Mouse (Mus musculus) colon, adult 2 months (tissue): ENCODE measurements around the gene Gnptg. TPM values are rescaled to one million over a fixed set of nuclear protein-coding genes. Genes with fewer than 3 reads are reported as not detected.

ENCODE experiments used
- polyA plus RNA-seq: library from polyadenylated mRNA; depleted of rRNA; stranded (reverse); fragments of >200 nt; gene quantifications from 2 replicates; pipeline ENCODE4 v1.2.3, GENCODE M21; 2012; rRNA removed

Gnptg gene
- polyA plus RNA-seq: 26.5 and 30.4 TPM in 2 replicates

GRCm38 (mm10) chr17:25239695-25240636, at the start of gene Gnptg, which contains the start of gene Tsr3:
Gene Gnptg (minus strand): TSS chr17:25240124.
Gene Tsr3 (plus strand): TSS chr17:25240170.

DNA sequence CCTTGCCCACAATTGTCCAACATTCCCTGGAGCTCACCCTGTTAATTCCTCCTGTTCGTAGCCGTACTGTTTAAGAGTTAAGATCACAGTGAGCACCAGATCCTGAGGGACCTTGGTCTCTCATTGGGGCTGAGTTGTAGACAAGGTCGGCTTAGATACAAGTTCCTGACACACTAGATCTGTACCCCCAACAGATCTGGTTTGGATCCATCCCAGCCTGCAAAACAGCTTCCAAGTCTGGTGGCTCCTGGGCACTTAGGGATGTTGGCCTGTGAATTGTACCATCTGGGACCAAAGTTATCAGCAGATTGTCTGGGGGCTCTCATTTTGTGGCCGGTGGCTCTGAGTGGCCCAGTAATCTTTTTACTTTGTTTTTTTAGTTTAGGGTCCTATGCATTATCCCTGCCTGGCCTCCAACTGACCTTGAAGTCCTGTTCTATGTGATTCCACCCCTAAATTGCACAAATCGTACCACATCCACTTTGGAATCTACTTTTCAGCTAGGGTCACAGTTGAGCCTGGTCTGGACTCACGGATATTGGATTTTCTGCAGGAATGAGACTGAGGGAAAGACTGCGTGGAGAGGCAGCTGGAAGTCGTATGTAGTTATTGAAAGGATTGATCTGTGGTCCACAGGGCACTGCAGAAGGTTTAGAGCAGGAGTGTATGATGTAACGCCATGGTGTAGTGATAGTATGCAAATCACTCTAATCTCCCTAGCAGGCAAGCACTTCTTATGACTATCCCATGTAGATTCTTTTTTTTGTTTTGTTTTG, 34.8 kb upstream of the Gnptg start, which contains the start of gene Ube2i:
TSS of gene Ube2i (minus strand) at position 52 of the 776 bp plus-strand sequence.

GRCm38 (mm10) chr17:25256140-25256754, 16.3 kb upstream of the Gnptg start, which contains the start of gene Baiap3:
Gene Baiap3 (minus strand): TSS chr17:25256364.

GRCm38 (mm10) chr17:25188150-25189031, 51.5 kb downstream of the Gnptg start, which contains the start of gene Unkl:
Gene Unkl (plus strand): TSS chr17:25188397.

GRCm38 (mm10) chr17:25184129-25184691, 55.7 kb downstream of the Gnptg start, which contains the start of gene BC003965:
Gene BC003965 (plus strand): TSS chr17:25184554.

Other genes starting within 250 kb of the Gnptg start
- gene Cramp1l, start 224.3 kb downstream of the Gnptg start, polyA plus RNA-seq: 13.7 and 13.8 TPM in 2 replicates
- gene Ift140, start 224.0 kb downstream of the Gnptg start, polyA plus RNA-seq: 9.6 and 10.6 TPM in 2 replicates
- gene Tmem204, start 156.5 kb downstream of the Gnptg start, polyA plus RNA-seq: 22.1 and 24.6 TPM in 2 replicates
- gene Telo2, start 124.2 kb downstream of the Gnptg start, polyA plus RNA-seq: 14.7 and 16.1 TPM in 2 replicates
- gene Ptx4, start 119.4 kb downstream of the Gnptg start, polyA plus RNA-seq: 0.13 and 0.14 TPM in 2 replicates
- 24.7 and 25.7 TPM in 2 replicates for gene Clcn7, start 106.7 kb downstream of the Gnptg start, polyA plus RNA-seq
- gene Ccdc154, start 77.7 kb downstream of the Gnptg start, polyA plus RNA-seq: not detected in 2 replicates
- gene Gm38655, start 64.7 kb downstream of the Gnptg start, polyA plus RNA-seq: 0.30 TPM in 1 of 2 replicates, not detected in the other
- 13.6 and 15.0 TPM in 2 replicates for gene BC003965, start 55.6 kb downstream of the Gnptg start, polyA plus RNA-seq
- gene Unkl, start 51.7 kb downstream of the Gnptg start, polyA plus RNA-seq: 11.5 and 12.7 TPM in 2 replicates
- 13.5 and 16.3 TPM in 2 replicates for gene Tsr3, start within 50 bp of the Gnptg start, polyA plus RNA-seq
- 11.4 and 13.3 TPM in 2 replicates for gene Baiap3, start 16.2 kb upstream of the Gnptg start, polyA plus RNA-seq
- gene Ube2i, start 34.5 kb upstream of the Gnptg start, polyA plus RNA-seq: 80.8 and 81.0 TPM in 2 replicates
- not detected in 2 replicates for gene Prss34, start 58.3 kb upstream of the Gnptg start, polyA plus RNA-seq
- not detected in 2 replicates for gene Prss28, start 68.5 kb upstream of the Gnptg start, polyA plus RNA-seq
- gene Prss29, start 78.5 kb upstream of the Gnptg start, polyA plus RNA-seq: not detected in 2 replicates
- gene Tpsab1, start 105.4 kb upstream of the Gnptg start, polyA plus RNA-seq: not detected in 2 replicates
- 1.6 and 1.8 TPM in 2 replicates for gene Tpsb2, start 126.2 kb upstream of the Gnptg start, polyA plus RNA-seq
- 180 and 201 TPM in 2 replicates for gene Tpsg1, start 129.1 kb upstream of the Gnptg start, polyA plus RNA-seq
- gene Cacna1h, start 193.7 kb upstream of the Gnptg start, polyA plus RNA-seq: 56.5 and 61.8 TPM in 2 replicates
- 0.16 and 0.48 TPM in 2 replicates for gene Tekt4, start 214.5 kb upstream of the Gnptg start, polyA plus RNA-seq